Mouse (Mus musculus): ENCODE results near the gene Arhgef7.

Arhgef7 gene

DNA sequence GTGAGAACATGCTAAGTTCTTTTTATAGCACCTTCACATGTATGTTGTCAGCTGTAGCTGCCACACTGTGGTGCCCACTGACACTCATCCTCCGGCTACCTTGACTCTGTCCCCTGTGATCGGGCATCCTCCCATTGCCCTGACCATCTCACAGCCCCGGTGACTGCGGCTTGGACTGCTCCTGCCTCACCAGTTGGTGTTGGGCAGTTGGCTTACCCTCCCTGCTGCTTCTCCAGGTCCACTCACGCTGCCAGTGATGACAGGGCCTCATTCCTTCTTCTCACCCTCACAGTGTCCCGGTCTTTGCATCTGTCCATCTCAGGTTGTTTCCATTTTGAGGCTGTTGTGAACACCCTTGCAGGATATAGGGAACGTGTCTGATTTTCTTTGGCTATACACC is 35.3 kb downstream of the Arhgef7 start:
- DNase-seq (ENCODE audit: low spot score in 2 of 2), result no peak

DNA sequence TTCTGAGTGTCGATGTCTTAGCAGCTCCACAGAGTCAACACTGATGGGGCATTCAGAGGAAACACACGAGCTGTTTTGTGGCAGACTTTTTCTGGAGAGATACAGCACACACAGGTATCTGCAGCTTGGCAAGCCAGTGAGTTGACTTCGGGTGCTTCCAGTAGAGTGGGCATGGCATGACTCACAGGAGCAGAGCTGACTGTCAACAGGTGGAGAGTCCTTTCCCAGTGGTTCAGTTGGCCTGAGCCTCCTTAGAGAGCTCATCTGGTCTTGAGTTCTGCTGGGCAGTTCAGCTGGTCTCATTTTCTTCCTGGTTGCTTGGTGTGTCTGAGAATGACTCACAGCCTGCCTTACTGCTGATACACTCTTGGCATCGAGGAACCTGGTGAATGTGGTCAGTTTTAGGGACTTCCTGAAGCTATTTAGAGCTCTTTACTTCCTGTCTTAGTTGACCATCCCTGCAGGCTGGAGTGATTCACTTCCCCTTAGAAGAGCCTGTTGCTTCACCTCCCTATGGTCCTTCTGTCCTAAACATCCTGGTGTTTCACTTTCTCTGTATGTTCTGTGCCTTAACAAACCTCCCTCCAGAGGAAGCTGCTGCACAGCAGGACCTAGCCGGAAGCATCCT is 39.8 kb downstream of the Arhgef7 start:
- DNase-seq (ENCODE audit: low spot score in 2 of 2), result no peak

DNA sequence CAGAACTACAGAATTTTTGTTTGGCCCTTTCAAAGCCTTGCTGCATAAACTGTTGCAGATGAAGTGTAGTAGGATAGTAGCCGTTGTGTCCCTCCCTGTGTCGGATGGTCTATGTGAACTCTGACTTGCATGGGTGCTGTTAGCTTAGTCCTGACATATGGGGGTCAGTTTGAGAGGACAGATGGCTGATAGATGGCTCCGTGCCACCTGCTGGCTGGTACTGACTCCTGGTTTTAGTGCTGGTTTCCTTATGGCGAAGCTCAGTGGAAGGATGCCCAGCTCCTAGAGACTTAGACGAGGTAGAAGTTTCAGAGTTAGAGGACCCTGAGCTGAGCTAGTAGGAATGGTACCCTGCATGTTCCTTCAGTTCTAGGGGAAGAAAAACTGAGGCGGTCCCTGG is 42.5 kb downstream of the Arhgef7 start:
- DNase-seq (ENCODE audit: low spot score in 2 of 2), result no peak

DNA sequence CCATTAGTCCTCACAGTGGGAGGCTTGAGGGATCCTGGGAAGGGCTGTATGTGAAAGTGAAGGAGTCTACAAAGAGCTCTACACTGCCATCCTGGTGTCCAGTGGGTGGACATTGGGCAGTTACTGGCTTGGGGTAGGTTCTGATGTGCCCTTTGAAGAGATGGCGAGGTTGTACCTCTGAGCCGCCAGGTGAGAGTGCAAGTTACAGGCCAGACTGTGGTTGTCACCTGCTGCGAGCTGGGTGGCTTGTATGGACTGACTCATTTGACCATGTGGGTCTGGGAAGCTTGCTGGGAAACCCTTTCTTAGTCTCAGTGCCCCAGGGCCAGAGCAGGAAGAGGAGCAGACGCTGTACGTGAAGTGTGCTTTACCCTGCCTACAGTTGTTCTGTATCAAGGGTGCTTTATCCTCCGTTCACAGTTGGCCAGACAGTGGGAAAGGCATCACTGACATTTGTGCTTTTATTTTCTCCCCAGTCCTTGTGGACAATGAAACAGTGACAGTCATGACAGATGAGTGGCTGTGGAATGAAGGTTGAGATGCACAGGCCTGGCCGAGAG is 43.1 kb downstream of the Arhgef7 start:
- DNase-seq (ENCODE audit: low spot score in 2 of 2), result no peak

DNA sequence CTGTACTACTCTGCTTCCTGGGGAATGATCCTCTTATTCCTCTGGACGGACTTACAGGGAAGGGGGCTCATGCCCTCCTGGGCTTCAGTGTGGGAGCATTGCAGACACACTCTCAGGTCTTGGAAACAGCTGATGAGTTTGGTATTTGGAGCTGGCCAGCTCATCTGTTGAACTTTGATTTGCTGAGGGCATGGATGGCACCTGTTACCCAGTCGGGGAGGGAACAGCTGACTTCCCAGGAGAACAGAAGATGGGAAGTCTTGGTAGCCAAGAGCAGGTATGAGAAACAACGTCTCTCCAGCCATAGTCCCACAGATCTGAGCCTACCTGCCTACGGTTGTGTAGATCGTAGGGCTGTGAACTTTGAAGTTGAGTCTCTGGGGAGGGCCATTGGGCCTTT is 44.1 kb downstream of the Arhgef7 start:
- DNase-seq (ENCODE audit: low spot score in 2 of 2), result no peak

DNA sequence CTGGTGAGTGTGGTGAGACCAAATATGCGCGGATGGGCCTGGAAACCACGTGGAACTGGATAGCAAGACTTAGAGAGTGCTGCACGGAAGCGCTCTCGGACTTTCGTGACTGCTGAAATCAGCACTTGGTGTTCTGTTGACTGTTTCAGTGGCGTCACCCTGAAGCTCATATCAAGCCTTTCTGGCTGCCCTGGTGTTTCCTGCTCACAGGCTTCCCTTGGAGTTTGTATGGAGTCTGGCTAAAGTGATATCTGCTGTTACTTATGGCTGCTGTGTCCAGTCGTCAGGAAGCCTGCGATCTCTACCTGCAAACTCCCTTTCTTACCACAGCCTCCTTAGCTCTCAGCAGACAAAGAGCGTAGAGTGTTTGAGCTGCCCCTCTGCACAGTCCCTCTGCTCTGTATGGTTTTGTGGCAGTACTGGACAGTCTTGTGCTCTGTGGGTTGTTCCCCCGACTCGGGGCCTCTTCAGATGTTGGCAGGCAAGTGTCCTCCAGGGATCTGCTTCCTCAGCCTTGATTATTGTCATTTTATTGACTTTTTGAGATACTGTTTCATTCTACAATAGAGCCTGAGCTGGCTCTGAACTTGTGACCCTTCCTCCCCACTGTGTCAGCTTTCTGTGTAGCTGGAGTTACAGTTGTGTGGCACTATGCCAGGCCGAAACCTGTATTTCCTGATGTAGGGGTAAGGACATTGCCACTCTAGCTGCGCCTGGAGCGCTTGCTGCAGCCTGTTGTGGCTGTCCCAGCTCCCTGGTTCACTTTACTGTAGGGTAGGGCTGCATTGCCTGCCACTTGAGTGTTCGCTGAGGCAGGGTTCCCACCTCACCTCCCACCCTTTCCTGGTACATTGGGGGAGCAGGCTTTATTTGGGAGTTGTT is 46.9 kb downstream of the Arhgef7 start:
- no peak for DNase-seq (ENCODE audit: low spot score in 2 of 2)

DNA sequence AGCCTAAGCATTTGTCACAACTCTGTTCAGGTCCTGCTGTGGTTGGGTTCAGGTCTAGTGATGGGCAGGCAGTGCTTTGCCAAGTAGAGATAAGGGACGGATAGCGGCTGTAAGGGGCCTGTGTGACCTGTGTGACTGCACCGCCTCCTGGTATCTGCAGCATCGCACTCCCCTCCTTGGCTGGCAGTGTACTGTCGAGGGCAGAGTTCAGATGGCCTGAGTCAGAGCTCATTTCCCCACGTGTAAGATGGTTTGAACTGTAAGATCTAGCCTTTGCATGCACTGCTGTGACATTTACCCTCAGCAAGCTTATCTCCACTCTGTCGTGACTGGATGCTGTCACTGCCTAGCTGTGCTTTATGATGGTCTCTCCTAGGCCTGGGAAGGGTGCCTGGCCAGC is 48.4 kb downstream of the Arhgef7 start:
- DNase-seq (ENCODE audit: low spot score in 2 of 2), result no peak

DNA sequence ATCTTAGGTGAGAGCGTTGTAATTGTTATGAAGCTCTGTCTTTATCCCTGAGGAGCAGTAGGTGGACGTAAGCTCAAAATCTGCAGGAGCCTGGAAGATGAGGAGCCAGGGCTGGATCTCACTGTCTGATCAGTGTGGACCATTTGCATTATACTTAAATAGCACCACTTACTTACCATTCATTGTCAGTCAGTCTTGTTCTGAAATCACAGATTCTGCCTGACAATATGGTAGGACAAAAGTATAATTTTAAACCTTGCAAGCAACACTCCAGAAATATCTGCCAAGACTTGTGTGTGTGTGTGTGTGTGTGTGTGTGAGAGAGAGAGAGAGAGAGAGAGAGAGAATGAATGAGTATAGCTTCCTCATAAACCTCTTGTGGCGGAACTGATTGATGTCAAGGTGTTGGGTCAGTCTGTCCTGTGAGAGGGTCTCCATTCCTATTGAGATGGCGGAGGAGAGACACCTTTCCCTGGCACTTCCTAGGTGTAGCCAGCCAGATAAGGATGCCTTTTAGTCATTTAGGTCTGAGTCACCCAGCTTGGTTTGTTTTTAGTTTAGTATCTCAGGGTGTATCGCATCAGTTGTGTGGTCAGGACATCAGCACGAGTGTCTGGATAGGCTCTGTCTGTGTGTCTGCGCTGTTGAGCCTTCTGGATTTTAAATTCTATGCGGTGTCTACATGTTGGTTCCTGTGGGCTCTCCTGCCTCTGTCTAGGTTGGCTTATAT is 49.1 kb downstream of the Arhgef7 start:
- no peak for DNase-seq (ENCODE audit: low spot score in 2 of 2)

DNA sequence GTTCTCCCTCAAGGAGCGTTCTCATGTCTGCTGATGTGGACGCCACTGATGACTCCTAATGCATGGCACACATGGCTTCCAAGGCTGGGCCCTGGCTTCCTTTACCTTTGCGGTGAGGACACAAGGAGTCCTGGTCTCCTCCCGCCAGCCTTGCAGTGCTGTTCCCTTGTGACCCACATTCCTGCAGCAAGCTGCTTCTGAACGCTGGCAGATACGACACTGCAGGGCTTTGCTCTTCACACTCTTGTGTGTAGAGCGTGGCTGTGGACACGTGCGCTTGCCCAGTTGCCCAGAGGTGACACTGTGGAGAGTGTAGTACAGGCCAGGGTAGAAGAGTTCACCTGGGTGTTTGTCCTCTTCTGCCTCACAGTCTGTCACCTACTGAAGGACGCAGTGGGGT is 49.7 kb downstream of the Arhgef7 start:
- no peak for DNase-seq (ENCODE audit: low spot score in 2 of 2)

DNA sequence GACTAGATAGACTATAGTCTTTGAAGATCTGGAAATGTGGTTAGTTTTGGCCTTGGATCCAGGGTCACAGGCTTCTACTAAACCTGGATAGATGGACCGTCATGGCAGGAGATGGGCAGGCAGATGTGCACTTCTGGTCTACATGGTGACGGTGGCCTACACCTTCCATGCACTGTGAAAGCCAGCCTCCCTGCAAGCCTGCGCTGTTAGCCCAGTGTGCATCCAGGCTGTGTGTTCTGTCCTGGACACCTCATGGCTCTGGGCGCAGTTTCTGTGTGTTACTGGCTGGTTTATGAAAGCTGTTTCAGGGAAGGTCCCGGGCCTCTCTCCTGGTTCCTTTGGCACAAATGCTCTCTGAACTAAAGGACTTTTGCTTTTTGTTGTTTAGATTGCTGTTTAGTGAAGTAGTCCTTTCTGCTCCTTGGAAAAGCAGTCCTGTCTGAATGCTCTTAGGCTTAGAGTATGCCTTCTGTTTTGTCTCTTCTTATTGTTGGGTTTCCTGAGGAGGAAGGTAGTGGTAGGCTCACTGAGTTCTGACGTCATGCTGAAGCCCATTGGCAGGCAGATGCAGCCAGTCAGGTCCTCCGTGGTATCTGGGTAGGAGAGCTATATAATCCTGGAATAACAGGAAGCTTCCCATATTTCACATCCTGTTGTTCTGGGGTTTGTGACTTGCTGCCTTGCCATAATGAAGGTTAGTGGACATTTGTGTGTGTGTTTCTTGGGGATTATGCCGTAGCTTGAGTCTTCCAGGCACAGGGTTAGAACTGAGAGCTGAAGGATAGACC is 51.3 kb downstream of the Arhgef7 start:
- no peak for DNase-seq (ENCODE audit: low spot score in 2 of 2)

DNA sequence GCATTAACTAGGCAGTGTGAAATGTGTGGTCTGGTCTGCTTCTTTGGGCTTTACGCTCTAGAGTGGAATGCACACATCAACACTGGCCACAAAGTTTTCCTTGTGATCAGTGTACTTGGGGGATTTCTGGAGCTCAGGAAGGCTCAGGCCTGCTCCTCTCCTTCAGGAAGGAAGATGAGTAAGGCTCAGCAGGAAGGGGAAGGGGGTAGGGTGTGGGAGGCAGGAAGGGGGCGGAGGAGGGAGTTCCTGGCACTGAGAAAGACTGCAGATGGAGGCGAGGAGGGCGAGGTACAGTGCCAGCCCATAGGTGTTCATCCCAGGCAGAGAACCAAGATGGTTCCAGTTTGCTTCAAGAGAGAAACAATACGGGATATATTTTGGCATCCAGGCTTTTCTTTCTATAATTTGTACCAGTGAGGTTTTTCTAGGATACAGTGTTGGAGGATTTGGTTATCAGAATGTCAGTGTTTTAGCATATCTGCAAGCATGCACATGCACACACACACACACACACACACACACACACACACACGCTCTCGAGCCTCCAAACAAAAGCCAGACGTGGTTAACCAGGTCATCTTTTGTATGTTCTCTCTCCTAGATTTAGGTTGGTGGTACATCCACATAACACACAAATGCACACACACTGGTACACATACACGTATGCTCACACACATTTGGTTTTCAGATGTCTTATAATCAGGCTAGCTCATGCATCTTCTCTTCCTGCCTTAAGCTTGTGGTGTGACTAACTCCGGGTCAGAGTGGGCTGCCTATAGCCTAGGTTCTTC is 52.5 kb downstream of the Arhgef7 start:
- no peak for DNase-seq (ENCODE audit: low spot score in 2 of 2)

DNA sequence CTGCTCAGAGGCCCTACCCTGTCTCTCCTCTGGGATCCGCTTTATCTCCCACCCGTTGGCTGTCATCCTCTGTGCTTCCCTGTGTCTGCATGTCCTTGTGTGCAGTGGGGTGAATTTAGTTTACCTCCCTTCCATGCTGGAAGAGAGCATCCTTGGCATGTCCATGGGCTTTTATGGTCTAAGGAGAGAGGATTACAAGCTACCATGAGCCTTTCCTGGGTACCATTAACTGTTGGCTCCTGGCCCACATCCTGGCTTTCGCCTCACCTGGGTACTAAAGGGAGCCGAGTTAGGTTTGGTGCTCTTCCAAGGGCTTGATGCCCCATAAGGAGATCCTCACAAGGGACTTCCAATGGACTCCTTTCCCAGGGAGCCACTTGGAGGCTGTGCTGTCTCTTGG is 53.1 kb downstream of the Arhgef7 start:
- no peak for DNase-seq (ENCODE audit: low spot score in 2 of 2)

DNA sequence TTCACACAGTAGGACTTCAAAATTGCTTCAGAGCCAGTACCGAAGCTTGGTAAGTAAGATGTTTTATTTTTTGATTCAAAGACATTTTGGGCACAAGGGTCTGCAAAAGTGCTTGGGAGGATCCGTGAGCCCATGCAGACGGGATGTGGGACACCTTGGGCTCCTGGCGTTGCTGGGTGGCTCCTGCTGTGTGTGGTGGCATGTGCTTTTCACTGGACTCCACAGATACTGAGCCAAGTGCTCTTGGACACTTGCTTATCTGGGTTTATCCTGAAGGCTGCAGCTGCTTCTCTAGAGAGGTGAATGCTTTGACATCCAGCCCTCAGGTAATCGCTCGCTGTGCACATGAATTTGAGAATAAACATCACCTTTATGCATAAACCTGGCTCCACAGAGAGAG is 55.1 kb downstream of the Arhgef7 start:
- DNase-seq (ENCODE audit: low spot score in 2 of 2), result no peak

DNA sequence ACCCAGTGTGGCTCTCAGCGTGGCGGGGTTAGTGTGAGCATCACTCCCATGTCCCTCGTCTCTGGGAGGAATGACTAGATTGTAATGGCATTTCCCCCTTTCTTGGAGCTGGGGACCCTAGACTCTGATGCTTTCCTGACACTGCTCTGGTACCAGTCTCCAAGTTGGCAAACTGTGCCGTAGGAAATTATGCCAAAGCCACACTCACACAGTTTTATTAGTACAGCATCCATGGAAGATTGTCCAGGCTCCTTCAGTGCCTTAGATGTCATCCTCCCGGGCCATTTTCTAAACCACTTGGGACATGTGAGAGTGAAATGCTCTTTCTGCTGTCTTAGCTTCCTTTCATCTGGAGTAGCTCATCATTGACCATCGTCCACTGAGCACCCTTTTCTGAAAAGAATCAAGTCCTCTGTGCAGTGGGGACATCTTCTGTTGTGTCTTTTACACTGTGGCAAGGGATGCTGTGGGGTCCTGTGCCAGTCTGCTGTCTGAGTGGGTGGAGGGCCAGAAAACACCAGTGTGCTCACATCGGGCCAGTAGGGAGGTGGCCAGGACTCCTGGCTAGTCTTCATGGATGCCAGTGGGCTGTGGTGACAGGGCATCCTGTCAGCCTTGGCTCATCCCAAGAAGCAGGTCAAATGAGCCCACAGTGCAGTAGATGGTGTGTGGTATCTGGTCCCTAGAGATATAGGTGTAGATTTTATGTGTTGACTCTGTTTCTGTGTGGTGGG is 56.5 kb downstream of the Arhgef7 start:
- DNase-seq (ENCODE audit: low spot score in 2 of 2), result no peak

DNA sequence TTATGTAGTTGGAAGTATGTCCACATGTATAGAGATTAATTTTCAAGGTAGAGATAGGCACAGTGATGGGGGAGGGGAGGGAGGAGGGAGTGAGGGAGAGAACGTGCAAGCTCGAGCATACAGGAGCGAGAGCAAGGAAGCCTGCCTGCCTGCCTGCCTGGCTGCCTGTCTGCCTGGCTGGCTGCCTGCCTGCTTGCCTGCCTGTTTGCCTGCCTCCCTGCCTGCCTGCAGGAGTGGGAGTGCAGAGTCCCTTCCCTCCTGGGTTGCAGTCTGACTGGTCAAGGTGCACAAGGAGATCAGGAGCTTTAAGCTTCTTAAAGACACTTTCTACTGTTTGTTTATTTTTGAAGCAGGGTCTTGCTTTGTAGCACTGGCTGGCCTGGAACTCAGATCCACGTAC is 57.6 kb downstream of the Arhgef7 start:
- no peak for DNase-seq (ENCODE audit: low spot score in 2 of 2)

DNA sequence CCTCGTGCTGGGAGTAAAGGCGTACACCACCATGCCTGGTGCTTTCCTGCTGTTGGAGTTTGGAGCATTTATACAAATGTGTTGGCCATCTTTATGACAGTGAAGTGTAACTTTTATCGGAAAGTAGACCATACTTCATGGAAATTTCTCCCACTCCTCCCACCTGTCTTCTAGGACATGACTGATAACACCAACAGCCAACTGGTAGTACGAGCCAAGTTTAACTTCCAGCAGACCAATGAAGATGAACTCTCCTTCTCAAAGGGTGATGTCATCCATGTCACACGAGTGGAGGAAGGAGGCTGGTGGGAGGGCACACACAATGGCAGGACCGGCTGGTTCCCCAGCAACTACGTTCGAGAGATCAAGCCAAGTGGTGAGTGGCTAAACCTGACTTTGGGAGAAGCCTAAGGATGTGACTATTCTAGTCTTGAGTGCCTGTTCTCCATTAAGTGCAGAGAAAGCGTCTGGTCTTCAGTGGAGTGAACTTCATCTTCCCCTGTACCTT is 58.1 kb downstream of the Arhgef7 start:
- no peak for DNase-seq (ENCODE audit: low spot score in 2 of 2)

DNA sequence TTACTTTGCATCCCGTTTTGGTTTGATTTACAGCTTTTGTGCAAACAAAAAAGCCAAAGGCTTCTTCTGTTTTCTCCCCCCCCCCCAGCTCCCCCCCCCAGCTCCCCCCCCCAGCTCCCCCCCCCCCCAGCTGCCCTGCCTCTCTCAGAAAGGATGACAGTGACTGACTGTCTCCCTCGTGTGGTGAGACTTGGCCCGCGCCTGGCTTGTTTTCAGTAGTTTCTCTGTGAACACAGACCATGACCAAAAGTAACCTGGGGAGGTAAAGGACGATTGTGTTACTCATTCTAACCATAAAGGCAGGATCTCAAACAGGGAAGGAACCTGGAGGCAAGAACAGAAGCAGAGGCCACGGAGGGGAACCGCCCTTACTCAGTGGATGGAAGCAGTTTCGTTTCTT is 60.7 kb downstream of the Arhgef7 start:
- peak in 1 of 2 experiments; percentile 23 for DNase-seq (ENCODE audit: low spot score in 2 of 2)

DNA sequence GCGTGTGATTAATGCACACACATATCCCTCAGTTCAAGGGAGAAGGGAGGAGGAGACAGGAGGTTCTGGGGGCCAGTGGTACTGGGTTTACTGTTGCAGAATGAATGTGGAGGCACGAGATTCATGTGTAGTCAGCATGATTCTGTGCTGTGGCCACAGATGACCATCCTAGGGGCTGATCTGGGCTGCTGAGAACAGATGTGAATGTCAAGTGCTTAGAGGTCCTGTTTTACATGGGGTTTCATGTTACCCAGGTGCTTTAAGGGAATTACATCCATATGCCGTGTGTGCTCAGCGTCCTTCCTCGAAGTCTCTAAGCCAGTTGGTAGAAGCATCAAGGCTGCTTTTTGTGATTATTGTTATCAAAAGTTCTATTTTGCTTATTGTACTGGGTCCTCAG is 61.6 kb downstream of the Arhgef7 start:
- no peak for DNase-seq (ENCODE audit: low spot score in 2 of 2)

DNA sequence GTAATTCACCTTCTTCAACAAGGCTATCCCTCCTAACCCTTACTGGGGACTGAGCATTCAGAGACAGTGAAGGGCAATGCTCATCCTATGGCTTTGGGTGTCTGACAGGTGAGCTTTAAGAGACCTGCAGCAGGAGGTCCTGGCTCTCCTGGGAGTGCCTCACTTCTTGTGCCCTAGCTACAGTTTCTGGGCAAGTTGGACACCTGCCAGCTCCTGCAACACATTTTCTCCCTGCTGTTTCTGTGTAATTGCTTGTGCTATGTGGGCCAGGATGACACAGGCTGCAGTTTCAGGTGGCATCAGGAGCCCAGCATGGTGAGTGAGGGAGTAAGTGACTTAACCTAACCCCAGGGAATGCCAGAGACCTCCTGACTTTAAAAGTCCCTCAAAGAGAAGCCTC is 67.4 kb downstream of the Arhgef7 start:
- DNase-seq (ENCODE audit: low spot score in 2 of 2), result no peak

DNA sequence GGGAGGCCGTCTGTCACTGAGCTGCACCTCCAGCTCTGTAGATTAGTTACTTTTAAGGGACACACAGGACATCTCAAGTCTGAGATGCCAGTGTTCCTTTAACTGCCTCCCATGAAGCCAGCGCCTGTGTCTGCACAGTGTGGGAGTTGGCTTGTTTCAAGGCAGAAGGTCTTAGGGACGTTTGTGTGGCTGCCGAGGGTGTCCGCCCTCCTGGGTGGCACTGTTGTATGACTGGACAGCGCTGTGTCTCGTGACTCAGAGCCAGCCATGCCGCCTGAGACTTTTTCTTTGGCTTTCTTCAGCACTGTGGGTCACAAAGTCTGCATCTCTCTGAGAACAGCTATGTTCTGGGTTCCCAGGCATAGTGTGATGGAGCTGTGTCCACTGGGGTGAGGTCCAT is 69.6 kb downstream of the Arhgef7 start:
- no peak for DNase-seq (ENCODE audit: low spot score in 2 of 2)

Measured in natural killer cell, adult 2 months (primary cell).